Mouse (Mus musculus) midbrain, embryonic 12.5 days (tissue): ENCODE data around the gene Gimap5. TPM values are rescaled to one million over a fixed set of nuclear protein-coding genes. Genes with fewer than 3 reads are reported as not detected.

ENCODE experiments used
- ATAC-seq: fragments of 200-750 bp; cut with Nextera tagmentation; 2 replicates; pipeline ENCODE4 v1.8.0; 2017; ENCODE audit warnings: low read depth, moderate TSS enrichment, moderate library complexity; ENCODE audit not compliant: low FRiP score
- H3K27ac ChIP-seq: fragments of 300-500 bp; sonication (generic); replicated peaks from 2 replicates; pipeline ENCODE4 v1.5.1; 2016; ENCODE audit warnings: mild to moderate bottlenecking
- H3K27me3 ChIP-seq: fragments of 300-500 bp; sonication (generic); 2 replicates; pipeline ENCODE4 v1.6.1; 2016; ENCODE audit warnings: mild to moderate bottlenecking
- H3K36me3 ChIP-seq: fragments of 300-500 bp; sonication (generic); 2 replicates; pipeline ENCODE4 v1.6.1; 2016
- H3K4me1 ChIP-seq: fragments of 300-500 bp; sonication (generic); 2 replicates; pipeline ENCODE4 v1.6.1; 2016
- H3K4me2 ChIP-seq: fragments of 300-500 bp; sonication (generic); replicated peaks from 2 replicates; pipeline ENCODE4 v1.6.1; 2016; ENCODE audit warnings: mild to moderate bottlenecking, moderate library complexity
- H3K4me3 ChIP-seq: fragments of 300-500 bp; sonication (generic); 2 replicates; pipeline ENCODE4 v1.5.1; 2016; ENCODE audit warnings: mild to moderate bottlenecking
- H3K9ac ChIP-seq: fragments of 300-500 bp; sonication (generic); replicated peaks from 2 replicates; pipeline ENCODE4 v1.6.1; 2016; ENCODE audit warnings: mild to moderate bottlenecking, moderate library complexity
- H3K9me3 ChIP-seq: fragments of 300-500 bp; sonication (generic); 2 replicates; pipeline ENCODE4 v1.6.1; 2016; ENCODE audit warnings: mild to moderate bottlenecking
- WGBS: fragments of 180-500 bp; shearing (Covaris S2); methylation state at CpG from one replicate; pipeline ENCODE4 v1.1.7; 2016; 5-methylcytosine and 5-hydroxymethylcytosine counted together
- polyA plus RNA-seq: library from polyadenylated mRNA; unstranded; fragments of >200 nt; fragmentation: Nextera tagmentation; extraction: Ambion mirVana; gene quantifications from 2 replicates; pipeline ENCODE4 v1.2.1, GENCODE M21; 2016

The Gimap5 gene
- polyA plus RNA-seq = 0.87 and 0.97 TPM in 2 replicates

DNA sequence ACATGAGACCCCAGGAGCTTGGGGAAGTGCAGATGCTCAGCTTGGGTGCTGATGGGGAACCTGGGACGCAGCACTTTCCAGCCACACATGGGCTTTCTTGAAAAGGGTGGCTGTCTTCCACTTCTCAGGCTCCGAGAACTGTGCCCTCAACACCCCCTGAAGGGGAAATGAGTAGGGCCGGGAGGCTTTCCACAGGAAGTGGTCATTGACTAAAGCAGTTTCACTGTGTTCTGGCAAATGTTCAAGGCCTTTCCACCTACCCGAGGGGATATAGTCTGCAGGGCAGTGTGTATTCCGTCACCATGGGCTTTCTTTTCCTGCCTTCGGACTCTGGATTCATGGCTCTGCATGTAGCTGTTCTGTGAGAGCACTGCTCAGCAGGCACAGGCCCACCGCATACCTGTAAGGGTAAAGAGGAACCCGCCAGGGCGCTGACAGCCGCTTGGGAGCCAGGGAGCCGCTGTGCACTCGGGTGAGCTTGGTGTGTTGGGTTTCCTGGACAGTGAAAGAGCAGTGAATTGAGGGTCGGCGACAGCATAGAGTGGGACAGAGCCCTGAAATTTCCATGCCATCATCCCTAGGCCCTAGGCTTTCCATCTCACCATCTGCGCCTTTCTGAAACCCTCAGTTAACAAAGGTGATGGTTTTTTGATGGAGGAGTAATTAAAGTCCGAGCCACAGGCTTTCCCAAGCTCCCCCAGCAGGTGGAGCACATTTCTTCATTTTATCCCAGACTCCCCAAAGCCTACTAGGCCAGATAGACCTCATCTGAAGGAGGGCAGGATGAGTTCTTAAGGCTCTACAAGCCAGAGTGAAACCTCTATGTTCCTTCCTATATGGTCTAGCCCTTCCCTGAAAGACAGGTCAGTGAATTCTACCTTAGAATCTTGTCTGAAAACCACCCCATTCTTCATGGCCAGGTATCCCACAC, at the start of gene Gimap5:
Gene Gimap5, plus strand, starts transcription at position 239 of the 931 bp plus-strand sequence.
- Histone ChIP-seq H3K4me1 (peaks cover 8% of the 10 kb centered on the region; the same call in 1 of the 2 replicates), H3K4me3 (no peak within 1 kb of the TSS), H3K36me3 (no peaks in the 10 kb centered on the region), H3K9ac (no peak within 1 kb of the TSS), H3K27ac (no peak within 1 kb of the TSS), H3K27me3 (peaks cover 39% of the 10 kb centered on the region), H3K9me3 (no peaks in the 10 kb centered on the region), H3K4me2 (no peak within 1 kb of the TSS)
- WGBS = 53% methylated on average over 16 of the region's 16 CpGs
- ATAC-seq = no peak

DNA sequence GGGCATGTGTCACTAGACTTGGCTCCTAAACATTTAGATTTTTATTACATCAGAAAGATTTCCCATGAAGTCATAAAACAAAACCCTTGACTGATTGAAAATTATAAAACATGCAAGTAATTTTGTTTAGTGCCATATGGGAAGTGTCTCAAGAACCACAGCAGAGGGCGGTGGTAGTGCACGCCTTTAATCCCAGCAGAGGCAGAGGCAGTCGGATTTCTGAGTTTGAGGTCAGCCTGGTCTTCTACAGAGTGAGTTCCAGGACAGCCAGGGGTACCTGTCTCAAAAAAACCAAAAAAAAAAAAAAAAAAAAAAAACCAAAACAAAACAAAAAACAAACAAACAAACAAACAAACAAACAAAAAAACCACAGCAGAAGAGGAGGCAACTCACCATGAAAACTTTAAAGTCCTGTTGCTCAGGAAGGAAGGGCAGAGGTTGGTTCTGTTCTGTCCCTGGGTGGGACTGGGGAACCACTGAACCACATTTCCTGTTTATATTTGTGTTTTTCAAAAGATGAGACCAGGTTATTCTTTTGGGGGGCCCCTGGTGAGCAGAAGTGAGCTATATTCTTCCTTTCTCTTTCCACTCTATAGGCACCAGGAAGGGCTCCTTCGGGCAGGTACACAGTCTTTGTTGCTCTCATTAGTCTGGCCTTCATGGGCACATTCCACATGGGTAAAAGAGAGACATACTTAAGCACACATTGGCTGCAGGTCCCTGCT, 49.0 kb upstream of the Gimap5 start:
- H3K4me1 ChIP-seq = no peaks in the 10 kb centered on the region
- H3K27ac ChIP-seq = no peak overlapping the region
- H3K4me2 ChIP-seq = no peak overlapping the region
- H3K9me3 ChIP-seq = no peaks in the 10 kb centered on the region
- H3K9ac ChIP-seq = no peak overlapping the region
- H3K36me3 ChIP-seq = no peaks in the 10 kb centered on the region
- H3K27me3 ChIP-seq = no peaks in the 10 kb centered on the region
- no peak for ATAC-seq
- no peak overlapping the region for H3K4me3 ChIP-seq
- 80% methylated on average over 4 of the region's 4 CpGs for WGBS

DNA sequence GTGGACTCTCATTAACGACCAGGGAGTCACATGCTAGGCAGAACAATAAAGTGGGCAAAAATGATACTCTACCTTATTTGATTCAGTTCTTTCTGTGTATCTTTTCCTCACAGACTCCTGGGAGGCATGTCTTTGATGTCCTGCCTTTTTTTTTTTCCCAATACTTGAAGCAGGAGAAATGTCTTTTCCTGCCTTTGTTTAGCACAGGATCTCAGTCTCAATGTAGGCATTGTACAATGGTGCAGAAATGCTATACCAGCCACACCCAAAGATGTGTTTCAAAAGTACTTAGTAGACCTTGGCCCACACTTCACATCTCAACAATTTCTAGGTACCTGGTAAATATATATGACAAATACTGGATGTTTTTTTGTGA, 48.5 kb upstream of the Gimap5 start:
- WGBS = 50% methylated on average over 1 of the region's 1 CpGs
- Histone ChIP-seq H3K27me3 (no peaks in the 10 kb centered on the region), H3K4me1 (no peaks in the 10 kb centered on the region), H3K27ac (no peak overlapping the region), H3K9me3 (no peaks in the 10 kb centered on the region), H3K4me2 (no peak overlapping the region), H3K36me3 (no peaks in the 10 kb centered on the region), H3K4me3 (no peak overlapping the region), H3K9ac (no peak overlapping the region)
- no peak for ATAC-seq

GRCm38 (mm10) chr6:48698066-48698856, 47.7 kb upstream of the Gimap5 start:
- Histone ChIP-seq H3K27ac (no peak overlapping the region), H3K36me3 (no peaks in the 10 kb centered on the region), H3K4me1 (no peaks in the 10 kb centered on the region), H3K4me2 (no peak overlapping the region), H3K9ac (no peak overlapping the region), H3K27me3 (no peaks in the 10 kb centered on the region), H3K9me3 (no peaks in the 10 kb centered on the region), H3K4me3 (no peak overlapping the region)
- no peak for ATAC-seq
- WGBS = 76% methylated on average over 7 of the region's 7 CpGs

GRCm38 (mm10) chr6:48698888-48699287, 47.1 kb upstream of the Gimap5 start:
- ATAC-seq = no peak
- Histone ChIP-seq H3K9ac (no peak overlapping the region), H3K36me3 (no peaks in the 10 kb centered on the region), H3K9me3 (no peaks in the 10 kb centered on the region), H3K4me1 (no peaks in the 10 kb centered on the region), H3K4me3 (no peak overlapping the region), H3K27me3 (no peaks in the 10 kb centered on the region), H3K27ac (no peak overlapping the region), H3K4me2 (no peak overlapping the region)
- 83% methylated on average over 3 of the region's 3 CpGs for WGBS

DNA sequence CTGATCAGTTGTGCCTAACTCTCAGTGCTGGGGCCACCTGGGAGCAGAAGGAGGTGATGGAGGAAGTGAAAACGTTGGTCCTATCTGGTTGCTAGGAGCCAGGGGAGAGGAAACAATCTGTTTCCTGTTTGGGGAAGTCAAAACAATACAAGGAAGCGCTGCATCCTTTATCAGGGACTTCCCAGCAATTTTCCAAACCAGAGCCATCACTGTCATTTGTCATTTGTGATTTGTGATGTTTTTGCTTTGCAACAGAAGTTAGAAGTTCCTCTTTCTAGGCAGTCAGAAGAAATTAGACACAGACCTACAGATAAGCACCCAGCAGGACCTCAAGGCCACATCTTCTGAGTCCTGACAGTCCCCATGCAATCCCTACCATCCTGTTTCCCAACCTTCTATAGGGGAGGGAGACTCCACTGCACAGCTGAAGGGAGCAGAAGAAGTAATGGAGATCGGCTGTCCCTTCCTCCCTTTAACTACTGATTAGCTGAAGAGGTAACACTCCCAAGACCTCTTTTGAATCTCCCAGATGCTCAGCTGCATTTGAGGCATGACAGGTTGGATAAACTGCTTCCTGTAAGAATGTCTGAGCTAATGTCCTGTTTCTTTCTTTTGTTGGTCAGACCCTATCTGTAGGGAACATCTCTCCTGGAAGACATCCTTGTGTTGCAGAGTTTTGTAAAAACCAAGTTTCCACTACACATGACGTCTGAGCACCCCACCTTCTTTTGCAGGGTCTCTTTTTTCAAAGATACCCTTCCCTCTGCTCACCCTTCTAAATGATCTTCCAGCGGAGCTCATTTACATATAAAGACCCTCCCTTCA, 45.5 kb upstream of the Gimap5 start:
- H3K27me3 ChIP-seq = no peaks in the 10 kb centered on the region
- WGBS = 52% methylated on average over 5 of the region's 5 CpGs
- no peak overlapping the region for H3K4me2 ChIP-seq
- no peaks in the 10 kb centered on the region for H3K4me1 ChIP-seq
- no peaks in the 10 kb centered on the region for H3K36me3 ChIP-seq
- H3K9me3 ChIP-seq = no peaks in the 10 kb centered on the region
- H3K27ac ChIP-seq = no peak overlapping the region
- no peak overlapping the region for H3K4me3 ChIP-seq
- no peak for ATAC-seq
- H3K9ac ChIP-seq = no peak overlapping the region

GRCm38 (mm10) chr6:48702146-48702545, 43.9 kb upstream of the Gimap5 start:
- no peak overlapping the region for H3K4me2 ChIP-seq
- H3K27ac ChIP-seq = no peak overlapping the region
- WGBS = 86% methylated on average over 7 of the region's 7 CpGs
- H3K4me1 ChIP-seq = no peaks in the 10 kb centered on the region
- H3K4me3 ChIP-seq = no peak overlapping the region
- no peaks in the 10 kb centered on the region for H3K36me3 ChIP-seq
- no peaks in the 10 kb centered on the region for H3K9me3 ChIP-seq
- H3K27me3 ChIP-seq = no peaks in the 10 kb centered on the region
- no peak overlapping the region for H3K9ac ChIP-seq
- ATAC-seq = no peak

DNA sequence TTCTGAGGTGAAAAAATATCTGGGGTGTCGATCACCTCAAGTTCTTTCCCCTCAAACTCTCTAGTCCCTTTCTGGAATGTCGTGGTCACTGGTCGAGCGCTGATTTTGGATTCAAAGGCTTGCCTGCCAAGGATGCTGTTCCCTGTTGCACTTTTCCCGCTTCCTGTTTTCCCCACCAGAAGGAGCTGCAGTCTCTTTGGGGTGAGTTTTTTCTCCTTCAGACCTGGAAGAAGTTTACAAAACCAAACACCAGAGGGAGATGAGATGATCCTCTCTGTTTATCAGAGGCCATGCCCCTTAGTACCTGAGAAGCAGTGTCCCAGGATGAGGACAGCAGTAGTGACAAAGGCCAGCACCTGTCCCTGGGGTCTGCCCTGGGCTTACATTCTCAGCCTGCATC, 43.4 kb upstream of the Gimap5 start:
- H3K4me3 ChIP-seq = no peak overlapping the region
- H3K9me3 ChIP-seq = no peaks in the 10 kb centered on the region
- H3K27me3 ChIP-seq = no peaks in the 10 kb centered on the region
- H3K9ac ChIP-seq = no peak overlapping the region
- H3K27ac ChIP-seq = no peak overlapping the region
- no peak for ATAC-seq
- no peaks in the 10 kb centered on the region for H3K4me1 ChIP-seq
- H3K4me2 ChIP-seq = no peak overlapping the region
- 79% methylated on average over 5 of the region's 5 CpGs for WGBS
- H3K36me3 ChIP-seq = no peaks in the 10 kb centered on the region

GRCm38 (mm10) chr6:48704146-48704545, 41.9 kb upstream of the Gimap5 start:
- ATAC-seq = no peak
- Histone ChIP-seq H3K4me1 (no peaks in the 10 kb centered on the region), H3K9ac (no peak overlapping the region), H3K36me3 (no peaks in the 10 kb centered on the region), H3K27me3 (no peaks in the 10 kb centered on the region), H3K4me3 (no peak overlapping the region), H3K9me3 (no peaks in the 10 kb centered on the region), H3K4me2 (no peak overlapping the region), H3K27ac (no peak overlapping the region)

- Histone ChIP-seq H3K9me3 (no peaks in the 10 kb centered on the region), H3K27me3 (no peaks in the 10 kb centered on the region), H3K4me1 (no peaks in the 10 kb centered on the region), H3K36me3 (no peaks in the 10 kb centered on the region), H3K27ac (no peak overlapping the region), H3K9ac (no peak overlapping the region), H3K4me3 (no peak overlapping the region), H3K4me2 (no peak overlapping the region)
- no peak for ATAC-seq
- WGBS = 31% methylated on average over 3 of the region's 3 CpGs
These were observed 39.9 kb upstream of the Gimap5 start for GRCm38 (mm10) chr6:48706130-48706529.

- no peak within 1 kb of the TSS for H3K4me3 ChIP-seq
- H3K9me3 ChIP-seq = no peaks in the 10 kb centered on the region
- H3K27me3 ChIP-seq = no peaks in the 10 kb centered on the region
- H3K4me2 ChIP-seq = no peak within 1 kb of the TSS
- H3K4me1 ChIP-seq = no peaks in the 10 kb centered on the region
- H3K27ac ChIP-seq = no peak within 1 kb of the TSS
- no peaks in the 10 kb centered on the region for H3K36me3 ChIP-seq
- 59% methylated on average over 2 of the region's 2 CpGs for WGBS
- H3K9ac ChIP-seq = no peak within 1 kb of the TSS
- no peak for ATAC-seq
These were observed 27.5 kb upstream of the Gimap5 start, which contains the start of the genes Gm28053 and Gimap7 for GRCm38 (mm10) chr6:48718455-48718854. Gm28053 (plus strand) TSS chr6:48718607. Gimap7 (plus strand) TSS chr6:48718621.
